Mouse (Mus musculus) cerebellum, adult 2 months (tissue): ENCODE data around the gene Pde7b. TPM values are rescaled to one million over a fixed set of nuclear protein-coding genes. Genes with fewer than 3 reads are reported as not detected.

Experiments used
- DNase-seq, 2 experiments: peaks; one replicate each; pipeline ENCODE4 v3.0.0; 2021
- H3K27ac ChIP-seq: fragments of 200-500 bp; 2 replicates; pipeline ENCODE4 v1.5.1; 2012; ENCODE audit warnings: low read length, control low read depth, inconsistent platforms; ENCODE audit not compliant: insufficient read depth
- H3K27me3 ChIP-seq: fragments of 200-500 bp; 2 replicates; pipeline ENCODE4 v1.6.1; 2012; ENCODE audit warnings: inconsistent platforms, mild to moderate bottlenecking, low read length, moderate library complexity; ENCODE audit not compliant: control insufficient read depth, insufficient read depth
- H3K4me1 ChIP-seq: fragments of 200-500 bp; 2 replicates; pipeline ENCODE4 v1.6.1; 2011; ENCODE audit warnings: low read length; ENCODE audit not compliant: control insufficient read depth, insufficient read depth
- H3K4me3 ChIP-seq: fragments of 200-500 bp; replicated peaks from 2 replicates; pipeline ENCODE3; 2011; ENCODE audit warnings: mild to moderate bottlenecking, low read depth, low read length, control low read depth; ENCODE audit not compliant: insufficient read depth
- CTCF ChIP-seq: fragments of 200-500 bp; IDR thresholded peaks from 2 replicates; pipeline ENCODE4 v1.5.1; 2011; ENCODE audit warnings: low read depth, mild to moderate bottlenecking, control low read depth, low read length, moderate library complexity, borderline replicate concordance; ENCODE audit not compliant: insufficient read depth
- POLR2A ChIP-seq: fragments of 200-500 bp; IDR thresholded peaks from 2 replicates; pipeline ENCODE4 v1.6.1; 2011; ENCODE audit warnings: low read length, control low read depth, borderline replicate concordance; ENCODE audit not compliant: insufficient read depth
- WGBS: fragments of 180-500 bp; shearing (Covaris S2); methylation state at CpG from one replicate; pipeline ENCODE4 v1.1.7; 2018; 5-methylcytosine and 5-hydroxymethylcytosine counted together
- polyA plus RNA-seq: library from polyadenylated mRNA; depleted of rRNA; stranded (reverse); fragments of >200 nt; gene quantifications from 2 replicates; pipeline ENCODE4 v1.2.3, GENCODE M21; 2012

Pde7b gene
- polyA plus RNA-seq, 1 experiment: 8.5 TPM

GRCm38 (mm10) chr10:20659718-20660117 is 65.2 kb downstream of the Pde7b start:
- WGBS: 82% methylated on average over 4 of the region's 4 CpGs
- no peaks in the 10 kb centered on the region for H3K27me3 ChIP-seq
- no peak for DNase-seq
- no peak overlapping the region for H3K4me3 ChIP-seq
- H3K4me1 ChIP-seq: no peaks in the 10 kb centered on the region
- TF ChIP-seq POLR2A: no peak
- no peak for TF ChIP-seq CTCF
- H3K27ac ChIP-seq: no peak overlapping the region

DNA sequence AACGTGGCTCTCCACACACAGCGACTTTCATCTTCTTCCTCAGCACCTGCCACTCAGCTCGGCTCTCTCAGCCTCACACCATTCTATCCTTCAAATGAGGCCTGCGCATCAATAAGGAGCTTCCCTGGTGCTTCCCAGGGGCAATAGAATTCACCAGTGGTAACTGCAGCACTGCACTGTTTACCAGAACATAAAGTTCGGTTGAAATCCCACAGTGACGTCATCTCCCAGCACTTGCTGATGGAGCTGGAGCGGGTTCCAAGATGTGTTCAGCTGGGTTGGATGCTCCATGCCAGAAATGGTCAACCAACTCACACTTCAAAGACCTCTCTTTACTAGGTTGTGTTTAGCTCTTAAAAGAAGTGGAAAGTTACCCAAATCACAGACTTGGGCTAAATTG is 65.6 kb downstream of the Pde7b start:
- H3K4me3 ChIP-seq: no peak overlapping the region
- WGBS: 56% methylated on average over 7 of the region's 7 CpGs

DNA sequence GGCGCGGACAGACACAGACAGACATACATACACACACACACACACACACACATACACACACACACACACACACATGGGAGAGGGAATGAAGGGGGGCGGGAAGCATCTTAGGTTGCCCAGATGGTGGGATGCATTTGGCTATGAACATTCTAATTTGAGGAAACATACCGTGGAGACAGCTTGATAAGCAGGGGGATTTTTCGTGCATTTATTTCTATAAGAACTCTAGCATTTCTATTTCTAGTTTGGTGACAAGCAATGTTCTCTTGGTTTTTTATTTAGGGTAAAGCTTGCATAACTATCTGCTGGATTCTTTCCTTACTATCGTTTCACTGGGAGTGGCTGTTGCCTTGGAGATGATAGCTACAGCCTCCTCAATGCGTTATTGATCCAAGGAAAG is 66.2 kb downstream of the Pde7b start:
- TF ChIP-seq POLR2A: no peak
- no peak for TF ChIP-seq CTCF
- no peaks in the 10 kb centered on the region for H3K4me1 ChIP-seq
- H3K27me3 ChIP-seq: no peaks in the 10 kb centered on the region
- no peak overlapping the region for H3K27ac ChIP-seq
- WGBS: 53% methylated on average over 7 of the region's 7 CpGs
- H3K4me3 ChIP-seq: no peak overlapping the region
- DNase-seq: no peak

More for the DNA sequence above, 65.6 kb downstream of the Pde7b start:
- Histone ChIP-seq H3K4me1 (no peaks in the 10 kb centered on the region), H3K27ac (no peak overlapping the region), H3K27me3 (no peaks in the 10 kb centered on the region)
- TF ChIP-seq POLR2A: no peak
- TF ChIP-seq CTCF: no peak
- DNase-seq: no peak

DNA sequence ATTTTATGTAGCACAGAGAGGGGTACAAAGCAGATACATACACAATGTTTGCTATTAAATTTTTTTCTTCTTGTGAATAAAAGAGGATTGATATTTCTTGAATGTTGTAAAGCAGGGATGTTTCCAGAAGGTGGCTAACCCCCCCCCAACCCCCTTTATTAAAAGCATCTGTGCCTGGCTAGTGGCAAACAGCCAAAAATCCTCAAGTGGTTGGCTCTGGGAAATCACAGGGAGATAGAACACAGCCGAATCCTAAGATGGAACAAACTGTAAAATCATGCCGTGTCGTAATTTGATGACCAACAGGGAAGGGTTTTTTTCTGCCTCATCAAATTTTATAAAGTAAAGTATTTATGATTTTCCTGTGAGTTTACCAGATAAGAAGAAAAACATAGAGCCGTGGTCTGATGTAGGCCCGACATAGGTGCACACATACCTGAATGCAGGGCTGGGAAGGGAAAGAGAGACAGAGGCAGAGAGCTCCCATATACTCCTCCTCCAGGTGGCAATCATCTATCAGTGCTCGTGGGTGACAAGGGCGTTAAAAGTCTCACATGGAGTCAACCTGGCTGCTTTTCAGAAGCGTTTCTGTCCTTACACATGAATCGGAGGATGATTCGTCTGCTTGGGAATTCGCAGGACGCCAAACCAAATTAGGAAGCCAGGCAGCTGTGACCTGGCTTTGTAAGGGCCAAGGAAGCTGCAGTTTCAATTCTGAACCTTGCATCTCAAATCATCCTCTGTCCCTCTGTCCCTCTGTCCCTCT is 67.4 kb downstream of the Pde7b start:
- no peak for TF ChIP-seq CTCF
- TF ChIP-seq POLR2A: no peak
- H3K4me3 ChIP-seq: no peak overlapping the region
- no peak overlapping the region for H3K27ac ChIP-seq
- no peaks in the 10 kb centered on the region for H3K27me3 ChIP-seq
- WGBS: 26% methylated on average over 12 of the region's 12 CpGs
- no peak for DNase-seq
- no peaks in the 10 kb centered on the region for H3K4me1 ChIP-seq

DNA sequence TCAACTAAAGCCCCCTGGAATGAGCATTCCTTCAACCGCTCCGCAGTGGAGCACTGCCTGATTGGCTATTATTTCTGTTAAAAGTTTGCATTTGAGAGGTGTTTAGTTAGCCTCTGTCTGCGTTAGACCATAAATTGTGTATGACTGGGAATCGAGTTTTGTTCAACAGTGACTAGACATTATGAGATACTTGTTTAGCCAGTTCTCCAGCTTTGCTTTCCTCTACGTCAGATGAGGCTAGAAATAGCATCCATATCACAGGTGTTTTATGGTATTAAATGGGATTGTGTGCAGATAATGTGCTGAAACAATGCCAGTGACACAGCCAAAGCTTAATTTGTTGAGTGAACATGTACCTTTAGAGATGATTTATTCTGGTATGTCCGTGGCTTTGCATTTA is 70.3 kb downstream of the Pde7b start:
- Histone ChIP-seq H3K4me1 (no peaks in the 10 kb centered on the region), H3K27ac (no peak overlapping the region), H3K4me3 (no peak overlapping the region), H3K27me3 (no peaks in the 10 kb centered on the region)
- DNase-seq: no peak
- WGBS: 84% methylated on average over 6 of the region's 6 CpGs
- TF ChIP-seq CTCF: no peak
- TF ChIP-seq POLR2A: no peak

GRCm38 (mm10) chr10:20654187-20654586 is 70.7 kb downstream of the Pde7b start:
- TF ChIP-seq CTCF (no peak), POLR2A (no peak)
- Histone ChIP-seq H3K27me3 (no peaks in the 10 kb centered on the region), H3K27ac (no peak overlapping the region), H3K4me1 (no peaks in the 10 kb centered on the region), H3K4me3 (no peak overlapping the region)
- no peak for DNase-seq
- whole genome bisulfite sequencing: 55% methylated on average over 6 of the region's 6 CpGs

GRCm38 (mm10) chr10:20653299-20653698 is 71.6 kb downstream of the Pde7b start:
- TF ChIP-seq CTCF (no peak), POLR2A (no peak)
- Histone ChIP-seq H3K27me3 (no peaks in the 10 kb centered on the region), H3K4me1 (no peaks in the 10 kb centered on the region), H3K4me3 (no peak overlapping the region), H3K27ac (no peak overlapping the region)
- DNase-seq: no peak
- WGBS: 85% methylated on average over 3 of the region's 3 CpGs

DNA sequence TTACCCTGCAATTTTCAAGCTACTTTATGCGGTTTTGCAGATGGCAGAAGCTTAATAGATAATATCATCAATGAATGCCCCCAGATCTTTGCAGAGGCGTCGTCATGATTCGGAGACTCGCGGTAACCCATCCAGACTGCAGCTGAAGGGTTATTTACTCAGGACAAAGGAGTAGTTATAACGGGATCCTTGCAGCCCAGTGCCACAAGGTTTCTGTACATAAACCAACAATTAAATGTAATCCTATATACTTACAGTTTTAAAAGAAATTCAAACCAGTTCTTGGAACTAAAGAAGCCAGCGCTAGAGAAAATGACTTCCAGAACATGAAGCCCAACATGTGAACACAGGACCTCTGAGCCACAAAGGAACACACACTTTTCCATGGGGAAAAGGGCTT is 88.5 kb downstream of the Pde7b start:
- Histone ChIP-seq H3K4me1 (no peaks in the 10 kb centered on the region), H3K27ac (no peak overlapping the region), H3K27me3 (no peaks in the 10 kb centered on the region), H3K4me3 (no peak overlapping the region)
- whole genome bisulfite sequencing: 92% methylated on average over 8 of the region's 8 CpGs
- TF ChIP-seq POLR2A: no peak
- no peak for TF ChIP-seq CTCF
- no peak for DNase-seq
